Mouse (Mus musculus): ENCODE results near the gene Coasy.
"Not testable (repeated sequence)": the region's sequence is repeated elsewhere in the genome, so short reads cannot be mapped to it uniquely, and the experiment has no call there.

The Coasy gene

DNA sequence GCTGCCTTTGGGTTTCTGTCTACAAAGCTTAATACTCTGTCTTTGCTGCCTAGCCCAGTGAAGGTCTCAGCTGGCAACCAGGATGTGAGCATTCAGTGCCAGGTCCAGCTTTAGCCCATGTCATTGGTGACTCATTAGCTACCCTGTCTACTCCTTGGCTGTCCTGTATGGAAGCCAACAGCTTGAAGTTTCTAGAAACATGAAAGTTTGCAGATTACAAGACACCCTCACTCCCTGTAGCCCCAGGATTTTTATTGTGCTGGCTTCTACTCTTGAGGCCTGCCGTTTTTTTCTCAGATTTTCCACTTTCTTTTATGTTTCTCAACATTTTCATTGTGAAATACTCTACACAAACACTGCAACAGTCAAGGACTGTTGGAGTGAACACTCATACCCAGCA is 7.6 kb downstream of the Coasy start:
- no peak for DNase-seq

DNA sequence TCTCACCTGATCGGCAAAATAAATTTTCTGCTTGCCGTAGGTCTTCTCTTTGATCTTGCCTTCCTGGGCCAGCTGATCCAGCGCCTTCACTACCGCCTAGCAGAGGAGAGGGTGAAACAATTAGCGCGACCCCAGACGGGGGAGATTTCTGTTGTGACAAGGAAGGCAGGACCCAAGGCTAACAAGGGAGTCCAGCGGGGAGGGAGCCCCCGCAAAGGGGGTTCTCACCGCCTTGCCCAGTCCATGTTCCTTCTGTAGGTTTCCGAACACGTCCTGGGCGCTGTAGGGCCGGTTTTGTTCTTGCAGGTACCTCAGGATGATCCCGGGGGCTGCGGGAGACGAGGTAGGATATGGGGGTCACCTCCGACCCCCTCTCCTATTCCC is 12.6 kb downstream of the Coasy start:
- no peak for DNase-seq

DNA sequence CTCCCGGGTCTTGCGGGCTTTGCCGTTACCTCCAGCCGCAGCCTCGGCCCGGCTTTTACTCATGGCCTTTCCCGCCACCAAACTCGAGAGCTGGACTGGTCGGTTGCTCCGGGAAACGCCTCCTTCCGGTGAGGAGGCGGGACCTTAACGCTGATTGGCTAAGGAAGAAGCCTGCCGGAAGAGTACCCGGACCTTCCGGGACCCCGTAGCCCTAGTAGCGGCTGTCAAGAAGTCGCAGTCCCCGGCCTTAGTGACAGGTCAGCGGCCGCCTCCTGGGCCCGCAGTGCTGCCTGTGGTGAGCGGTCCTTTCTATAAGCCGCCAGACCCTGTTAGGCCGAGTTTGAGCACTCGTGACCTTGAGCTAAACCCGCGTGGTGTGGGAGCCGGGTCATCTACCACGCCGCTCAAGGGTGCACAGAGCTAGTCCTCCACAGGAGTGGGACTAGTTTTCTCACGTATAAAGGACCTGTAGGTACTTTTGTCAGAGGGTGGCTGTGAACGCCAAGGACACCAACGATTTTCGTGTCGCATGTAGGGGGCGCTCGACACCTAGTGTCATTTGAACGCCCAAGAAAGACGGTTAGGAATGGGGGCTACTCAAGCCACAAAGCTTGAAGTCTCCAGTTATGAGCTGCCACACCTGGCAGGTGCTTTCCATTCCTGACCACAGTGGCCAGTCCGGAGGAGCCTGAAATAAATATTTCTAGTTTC is 13.1 kb downstream of the Coasy start, which contains the start of gene Psmc3ip:
Gene Psmc3ip (minus strand): TSS at position 123 of the 711 bp plus-strand sequence.
- DNase-seq: peak; percentile 92

DNA sequence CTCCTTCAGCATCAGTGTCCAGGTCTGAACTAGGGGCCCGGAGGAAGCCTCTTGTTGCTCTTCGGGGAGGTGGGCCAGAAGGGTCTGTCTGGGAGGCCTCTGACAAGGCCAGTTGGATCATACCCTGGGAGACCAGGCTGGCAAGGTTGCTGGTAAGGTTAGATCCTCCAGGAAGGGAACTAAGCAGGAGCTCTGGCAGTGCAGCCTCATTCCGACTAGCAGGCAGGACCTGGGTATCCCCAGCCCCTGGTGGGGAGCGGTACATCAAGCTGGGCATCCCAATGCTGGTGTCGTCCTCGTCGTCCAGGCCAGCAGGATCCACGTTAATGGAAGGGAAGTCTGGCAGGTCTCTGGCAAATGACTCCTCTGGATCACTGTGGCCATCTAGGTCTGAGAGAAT is 15.9 kb downstream of the Coasy start:
- no peak for DNase-seq

DNA sequence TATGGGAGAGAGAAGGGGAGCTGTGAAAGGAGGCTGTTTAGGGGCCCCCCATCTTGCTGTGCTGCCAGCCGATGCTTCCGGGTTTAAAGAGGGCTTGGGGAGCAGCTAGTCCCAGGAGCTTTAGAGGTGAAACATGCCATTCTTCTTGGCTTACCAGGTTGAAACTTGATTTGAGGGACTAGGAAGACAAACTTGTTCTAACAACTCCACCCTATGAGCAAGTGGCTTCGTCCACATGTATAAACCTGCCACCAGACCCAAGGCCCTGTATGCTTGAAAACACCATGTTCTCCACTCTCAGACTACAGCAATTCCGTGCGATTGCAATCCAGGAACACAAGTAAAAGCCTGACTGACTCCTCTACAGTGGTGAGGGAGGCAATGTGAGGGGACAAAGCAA is 20.6 kb downstream of the Coasy start:
- no peak for DNase-seq

- DNase-seq: no peak
Measured at GRCm38 (mm10) chr11:101109351-101109750, 27.0 kb downstream of the Coasy start.

DNA sequence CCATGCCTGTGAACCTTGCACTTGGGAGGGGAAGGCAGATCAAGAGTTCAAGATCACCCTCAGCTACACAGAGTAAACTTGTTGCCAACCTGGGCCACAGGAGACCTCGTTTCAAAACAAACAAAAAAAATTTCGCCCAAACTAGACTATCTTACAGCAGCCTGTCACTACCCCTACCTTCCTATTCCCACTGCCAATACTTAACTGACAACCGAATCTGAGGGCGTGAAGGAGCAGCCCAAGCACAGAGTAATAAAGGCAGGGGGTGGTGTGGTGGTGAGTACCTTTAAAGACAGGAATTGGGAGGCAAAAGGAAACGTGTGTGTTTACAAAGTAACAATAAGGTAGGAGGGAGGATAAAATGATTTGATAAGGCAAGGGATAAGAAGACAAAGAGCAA is 28.3 kb downstream of the Coasy start:
- no peak for DNase-seq

GRCm38 (mm10) chr11:101111178-101111577 is 28.8 kb downstream of the Coasy start:
- DNase-seq: no peak

DNA sequence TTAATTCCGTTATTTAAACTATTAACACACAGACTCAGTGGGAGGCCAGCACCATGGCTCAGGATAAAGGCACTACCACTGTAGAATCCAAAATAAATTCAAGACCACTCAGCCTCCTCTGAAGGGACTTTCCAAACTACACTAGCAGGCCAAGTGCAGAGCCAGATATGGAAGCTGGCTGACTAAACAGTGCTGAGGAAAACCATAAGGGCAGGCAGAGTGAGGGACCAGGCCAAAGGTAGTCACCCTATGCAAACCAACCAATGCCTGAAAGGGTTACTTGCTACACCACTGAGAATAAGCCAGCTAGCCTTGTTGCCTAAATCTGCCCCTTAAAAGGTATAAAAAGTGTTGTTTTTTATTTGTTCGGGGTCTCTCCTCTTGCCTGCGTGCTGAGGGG is 29.8 kb downstream of the Coasy start:
- DNase-seq: no peak

GRCm38 (mm10) chr11:101115564-101115963 is 33.2 kb downstream of the Coasy start:
- DNase-seq: no peak

DNA sequence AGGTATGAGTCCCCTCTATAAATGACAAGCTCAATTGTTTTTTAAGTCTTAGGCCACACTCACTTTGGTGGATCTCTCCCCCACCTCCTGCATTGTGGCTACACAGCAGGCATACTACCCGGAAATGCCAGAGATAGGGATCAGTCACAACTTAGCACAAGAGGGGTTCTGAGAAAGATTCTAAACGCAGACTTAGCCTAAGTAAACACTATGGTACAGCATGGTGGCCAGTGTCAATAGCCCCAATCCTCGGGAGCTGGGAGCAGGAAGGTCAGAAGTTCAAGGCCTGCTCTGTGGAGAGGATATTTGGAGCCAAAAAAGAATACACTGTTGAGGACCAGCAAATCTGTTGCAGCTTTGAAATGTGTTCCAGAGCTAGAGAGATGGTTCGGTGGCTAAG is 35.7 kb downstream of the Coasy start:
- no peak for DNase-seq

DNA sequence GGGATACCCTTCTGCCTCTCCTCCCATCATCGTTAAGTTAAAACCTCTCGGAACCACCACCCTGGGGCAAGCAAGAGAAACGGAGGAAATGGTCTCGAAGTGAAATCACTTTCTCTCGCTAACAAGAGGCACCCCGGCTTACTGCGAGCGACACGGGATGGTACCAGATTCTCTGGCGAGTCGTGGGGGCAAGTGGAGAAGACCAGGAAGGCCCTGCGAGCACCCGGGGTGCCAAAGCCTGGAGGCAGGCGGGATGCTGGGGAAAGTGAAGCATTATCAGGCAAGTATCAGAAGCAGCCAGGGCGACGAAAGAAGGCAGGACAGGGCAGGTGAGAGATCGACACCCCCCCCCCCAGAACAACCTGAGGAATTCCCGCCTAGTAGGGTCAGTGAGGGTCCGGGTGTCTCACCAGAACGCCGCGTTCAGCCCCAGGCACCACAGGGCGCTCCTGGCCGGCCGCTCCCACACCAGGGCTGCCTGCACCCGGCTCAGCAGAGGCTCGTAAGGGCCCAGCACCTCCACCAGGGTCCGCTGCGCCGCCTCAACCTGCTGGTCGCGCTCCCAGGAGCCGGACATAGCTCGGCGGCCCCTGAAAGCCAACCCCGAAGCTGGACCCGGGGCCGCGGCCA is 36.9 kb downstream of the Coasy start:
- DNase-seq: peak; percentile 48

- peak; percentile 100 for DNase-seq
Measured at GRCm38 (mm10) chr11:101119761-101120544, 37.6 kb downstream of the Coasy start, which contains the start of the genes Retreg3 and Tubg1. Retreg3 (minus strand) TSS chr11:101119893. Tubg1 (plus strand) TSS chr11:101119938.

DNA sequence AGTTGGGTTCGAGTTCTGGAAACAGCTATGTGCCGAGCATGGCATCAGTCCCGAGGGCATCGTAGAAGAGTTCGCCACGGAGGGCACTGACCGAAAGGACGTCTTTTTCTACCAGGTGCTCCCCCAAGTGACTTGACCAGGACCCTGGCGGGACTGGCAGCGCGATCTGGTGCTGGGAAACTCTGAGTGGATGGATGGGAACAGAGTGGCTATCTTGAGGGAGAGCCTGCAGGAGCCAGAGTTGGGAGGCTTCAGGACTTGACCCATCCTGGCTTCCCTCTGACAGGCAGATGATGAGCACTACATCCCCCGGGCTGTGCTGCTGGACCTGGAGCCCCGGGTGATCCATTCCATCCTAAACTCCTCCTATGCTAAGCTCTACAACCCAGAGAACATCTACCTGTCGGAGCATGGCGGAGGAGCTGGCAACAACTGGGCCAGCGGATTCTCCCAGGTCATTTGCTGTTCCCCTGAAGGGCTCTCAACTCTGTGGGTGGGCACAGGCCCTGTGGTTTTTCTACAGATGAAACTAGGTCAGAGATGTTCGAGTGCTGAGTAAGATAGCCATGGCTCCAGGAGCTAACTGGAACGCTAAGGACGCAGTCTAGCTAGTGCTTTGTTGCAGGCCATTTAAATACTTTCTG is 38.3 kb downstream of the Coasy start:
- DNase-seq: peak; percentile 34

- not testable (repeated sequence) for DNase-seq
Measured at GRCm38 (mm10) chr11:101124494-101124893, 42.1 kb downstream of the Coasy start.

DNA sequence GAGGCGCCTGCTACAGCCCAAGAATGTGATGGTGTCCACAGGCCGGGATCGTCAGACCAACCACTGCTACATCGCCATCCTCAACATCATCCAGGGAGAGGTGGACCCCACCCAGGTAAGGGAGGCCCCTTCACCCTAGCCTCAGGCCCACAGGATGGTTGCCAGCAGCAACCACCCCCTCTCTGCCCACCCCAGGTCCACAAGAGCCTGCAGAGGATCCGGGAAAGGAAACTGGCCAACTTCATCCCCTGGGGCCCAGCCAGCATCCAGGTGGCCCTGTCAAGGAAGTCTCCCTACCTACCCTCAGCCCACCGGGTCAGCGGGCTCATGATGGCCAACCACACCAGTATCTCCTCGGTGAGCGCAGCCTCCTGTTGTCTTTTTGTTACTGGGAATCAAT is 42.6 kb downstream of the Coasy start:
- not testable (repeated sequence) for DNase-seq

DNA sequence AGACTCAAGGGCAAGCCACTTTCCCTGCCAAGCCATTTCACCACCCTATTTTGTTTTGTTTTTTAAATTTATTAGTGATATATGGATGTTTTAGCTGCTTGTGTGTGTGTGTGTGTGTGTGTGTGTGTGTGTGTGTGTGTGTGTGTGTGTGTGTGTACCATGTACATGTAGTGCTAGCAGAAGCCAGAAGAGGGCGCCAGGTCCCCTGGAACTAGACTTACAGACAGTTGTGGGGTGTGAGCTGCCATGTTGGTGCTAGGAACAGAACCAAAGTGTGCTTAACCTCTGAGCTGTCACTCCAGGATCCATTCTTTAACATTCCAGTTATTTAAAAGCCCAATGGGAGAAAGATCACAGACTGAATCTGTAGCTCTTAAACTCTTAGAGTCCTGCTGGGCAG is 44.7 kb downstream of the Coasy start:
- DNase-seq: peak; percentile 54

GRCm38 (mm10) chr11:101128996-101129577 is 46.7 kb downstream of the Coasy start:
- DNase-seq: no peak

- no peak for DNase-seq
Measured at GRCm38 (mm10) chr11:101130056-101130756, 47.8 kb downstream of the Coasy start.

- DNase-seq: no peak
Measured at GRCm38 (mm10) chr11:101131187-101131586, 48.8 kb downstream of the Coasy start.

- peak; percentile 61 for DNase-seq
Measured at GRCm38 (mm10) chr11:101131701-101132100, 49.3 kb downstream of the Coasy start.

DNA sequence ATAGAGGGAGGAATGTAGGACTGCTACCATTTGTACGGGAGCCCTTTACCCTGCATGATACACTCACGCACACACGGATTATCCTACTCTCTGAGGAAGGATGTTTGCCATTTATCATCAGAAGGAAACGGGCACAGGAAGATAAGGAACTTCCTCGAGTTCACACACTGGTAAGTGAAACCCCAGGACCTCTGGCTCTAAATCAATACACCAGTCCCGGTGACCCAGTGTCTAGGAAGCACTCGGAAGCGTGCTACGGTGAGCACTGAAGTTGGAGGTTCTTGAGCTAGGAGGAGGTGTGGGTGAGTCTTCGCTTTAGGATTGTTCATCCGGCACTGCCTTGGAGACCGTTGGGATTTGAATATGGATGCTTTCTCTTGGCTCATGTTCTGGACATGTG is 50.7 kb downstream of the Coasy start:
- no peak for DNase-seq

Data from thymus, postnatal 4 days (tissue).